Mouse (Mus musculus): ENCODE data around the gene D5Ertd579e.

The D5Ertd579e gene

GRCm38 (mm10) chr5:36720710-36721375, 25.0 kb upstream of the D5Ertd579e start:
- no peak for DNase-seq (ENCODE audit: low read depth in 2 of 2, low spot score in 2 of 2)

GRCm38 (mm10) chr5:36720219-36720618, 24.4 kb upstream of the D5Ertd579e start:
- no peak for DNase-seq (ENCODE audit: low read depth in 2 of 2, low spot score in 2 of 2)

- no peak for DNase-seq (ENCODE audit: low read depth in 2 of 2, low spot score in 2 of 2)
Measured at GRCm38 (mm10) chr5:36719601-36720000, 23.8 kb upstream of the D5Ertd579e start.

GRCm38 (mm10) chr5:36719135-36719534, 23.3 kb upstream of the D5Ertd579e start:
- DNase-seq (ENCODE audit: low read depth in 2 of 2, low spot score in 2 of 2) = no peak

- DNase-seq (ENCODE audit: low read depth in 2 of 2, low spot score in 2 of 2) = no peak
Measured at GRCm38 (mm10) chr5:36717889-36718288, 22.1 kb upstream of the D5Ertd579e start.

GRCm38 (mm10) chr5:36716816-36717215, 21.0 kb upstream of the D5Ertd579e start:
- DNase-seq (ENCODE audit: low read depth in 2 of 2, low spot score in 2 of 2) = no peak

GRCm38 (mm10) chr5:36714832-36715231, 19.0 kb upstream of the D5Ertd579e start:
- DNase-seq (ENCODE audit: low read depth in 2 of 2, low spot score in 2 of 2) = no peak

- no peak for DNase-seq (ENCODE audit: low read depth in 2 of 2, low spot score in 2 of 2)
Measured at GRCm38 (mm10) chr5:36713693-36714092, 17.9 kb upstream of the D5Ertd579e start.

- DNase-seq (ENCODE audit: low read depth in 2 of 2, low spot score in 2 of 2) = peak; percentile 60 to 69
Measured at GRCm38 (mm10) chr5:36712553-36713534, 17.0 kb upstream of the D5Ertd579e start.

- no peak for DNase-seq (ENCODE audit: low read depth in 2 of 2, low spot score in 2 of 2)
Measured at GRCm38 (mm10) chr5:36711863-36712262, 16.0 kb upstream of the D5Ertd579e start.

- no peak for DNase-seq (ENCODE audit: low read depth in 2 of 2, low spot score in 2 of 2)
Measured at GRCm38 (mm10) chr5:36705792-36706191, 10.0 kb upstream of the D5Ertd579e start.

- DNase-seq (ENCODE audit: low read depth in 2 of 2, low spot score in 2 of 2) = no peak
Measured at GRCm38 (mm10) chr5:36705390-36705789, 9.6 kb upstream of the D5Ertd579e start.

GRCm38 (mm10) chr5:36704684-36705083, 8.9 kb upstream of the D5Ertd579e start:
- no peak for DNase-seq (ENCODE audit: low read depth in 2 of 2, low spot score in 2 of 2)

GRCm38 (mm10) chr5:36700939-36701620, 5.3 kb upstream of the D5Ertd579e start:
- DNase-seq (ENCODE audit: low read depth in 2 of 2, low spot score in 2 of 2) = no peak

GRCm38 (mm10) chr5:36698689-36699088, 2.9 kb upstream of the D5Ertd579e start:
- no peak for DNase-seq (ENCODE audit: low read depth in 2 of 2, low spot score in 2 of 2)

GRCm38 (mm10) chr5:36698067-36698670, 2.3 kb upstream of the D5Ertd579e start:
- DNase-seq (ENCODE audit: low read depth in 2 of 2, low spot score in 2 of 2) = no peak

GRCm38 (mm10) chr5:36696504-36697300, 878 bp upstream of the D5Ertd579e start:
- DNase-seq (ENCODE audit: low read depth in 2 of 2, low spot score in 2 of 2) = no peak

GRCm38 (mm10) chr5:36695005-36695404, 819 bp downstream of the D5Ertd579e start:
- DNase-seq (ENCODE audit: low read depth in 2 of 2, low spot score in 2 of 2) = peak in 1 of 2 experiments; percentile 11

- DNase-seq (ENCODE audit: low read depth in 2 of 2, low spot score in 2 of 2) = no peak
Measured at GRCm38 (mm10) chr5:36693651-36694050, 2.2 kb downstream of the D5Ertd579e start.

GRCm38 (mm10) chr5:36691423-36691822, 4.4 kb downstream of the D5Ertd579e start:
- no peak for DNase-seq (ENCODE audit: low read depth in 2 of 2, low spot score in 2 of 2)

Measured in CD8-positive naive resting alpha-beta T cell, adult 2 months (primary cell).